Mouse (Mus musculus): ENCODE results near the gene Sh3glb1.
"Not testable (repeated sequence)": the region's sequence is repeated elsewhere in the genome, so short reads cannot be mapped to it uniquely, and the experiment has no call there.

- not testable (repeated sequence) for TF ChIP-seq POLR2A, CTCF (IDR thresholded peaks at IDR 0.05; ENCODE audit: insufficient read depth, low read depth, low read length)
Observed at GRCm38 (mm10) chr3:144722566-144722965, 2.4 kb upstream of the Sh3glb1 start.
